Comparison of ENCODE assay signal across 9 mouse cellular contexts in the genomic region with DNA sequence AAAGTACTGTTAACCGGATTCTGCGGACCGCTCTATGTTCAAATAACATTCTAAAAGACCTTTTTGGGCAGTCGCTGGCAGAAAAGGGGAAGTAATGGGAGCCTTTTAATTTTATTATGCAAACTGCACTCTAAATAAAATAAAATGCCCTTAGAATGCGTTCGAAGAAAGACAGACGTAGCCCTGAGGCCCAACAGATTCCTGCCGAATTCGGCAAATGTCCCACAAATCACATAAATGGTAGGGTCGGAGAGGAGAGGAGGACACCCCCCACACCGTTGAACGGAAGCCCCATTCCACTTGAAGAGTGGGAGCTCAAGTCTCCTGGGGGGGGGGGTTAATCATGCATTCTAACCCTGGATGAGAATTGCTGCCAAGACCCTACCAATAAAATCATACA. TPM values are rescaled to one million over a fixed set of nuclear protein-coding genes. Genes with fewer than 3 reads are reported as not detected.
A peak's percentile ranks its signal among the peaks of the same experiment; 100 is the strongest.
DNase-seq lines count a peak whose midpoint lies in the region; ATAC-seq lines count a peak whose summit lies in the region.
"Had no signal": no experiment of that assay in that cellular context is flagged by ENCODE, and none has a peak within 500 bp of the region (broad histone marks: within the 10 kb centered on the region; RNA-seq: fewer than 3 reads in every experiment).

No protein-coding gene starts in this region.

- H3K27ac ChIP-seq in kidney, embryonic 14.5 days (ENCODE audit: low read depth, low read length): peak overlapping the region; percentile 78; the same call in 1 of the 2 replicates
- H3K27ac ChIP-seq in embryonic facial prominence, embryonic 13.5 days: peak overlapping the region; percentile 89
- H3K27ac ChIP-seq in hindbrain, embryonic 15.5 days (replicated peaks): peak overlapping the region; percentile 97

- peak overlapping the region; percentile 56 for H3K9ac ChIP-seq in kidney, embryonic 14.5 days (ENCODE audit: low read depth, low read length)
- H3K9ac ChIP-seq in embryonic facial prominence, embryonic 13.5 days: peak overlapping the region; percentile 79
- peak overlapping the region; percentile 77 for H3K9ac ChIP-seq in hindbrain, embryonic 15.5 days

- DNase-seq in kidney, postnatal 25 days: no peak
- DNase-seq in neural tube, embryonic 10.5 days (ENCODE audit: extremely low spot score, low spot score): peak; percentile 28
- no peak for DNase-seq in T-cell, adult 2 months (ENCODE audit: low spot score)
- DNase-seq in urinary bladder, postnatal 36 days (ENCODE audit: low spot score in 2 of 2): no peak
- DNase-seq in cerebellum, adult 9-10 months: no peak

- H3K4me1 ChIP-seq in kidney, embryonic 14.5 days (ENCODE audit: control insufficient read depth, insufficient read depth, low read length): peaks cover 8% of the 10 kb centered on the region; the same call in 1 of the 2 replicates
- H3K4me1 ChIP-seq in embryonic facial prominence, embryonic 13.5 days: peaks cover 32% of the 10 kb centered on the region
- H3K4me1 ChIP-seq in hindbrain, embryonic 15.5 days (replicated peaks): peaks cover 49% of the 10 kb centered on the region

- H3K9me3 ChIP-seq in kidney, embryonic 14.5 days (ENCODE audit: control insufficient read depth, low read length): no peaks in the 10 kb centered on the region
- no peaks in the 10 kb centered on the region for H3K9me3 ChIP-seq in embryonic facial prominence, embryonic 13.5 days
- H3K9me3 ChIP-seq in hindbrain, embryonic 15.5 days: no peaks in the 10 kb centered on the region

- H3K4me2 ChIP-seq in kidney, embryonic 14.5 days (replicated peaks; ENCODE audit: low read depth, low read length): peak overlapping the region; percentile 47
- H3K4me2 ChIP-seq in embryonic facial prominence, embryonic 13.5 days: peak overlapping the region; percentile 88
- peak overlapping the region; percentile 97 for H3K4me2 ChIP-seq in hindbrain, embryonic 15.5 days

- no peaks in the 10 kb centered on the region for H3K36me3 ChIP-seq in kidney, embryonic 14.5 days (ENCODE audit: control insufficient read depth, insufficient read depth, low read length)
- no peaks in the 10 kb centered on the region for H3K36me3 ChIP-seq in embryonic facial prominence, embryonic 13.5 days
- H3K36me3 ChIP-seq in hindbrain, embryonic 15.5 days: no peaks in the 10 kb centered on the region

- no peak for ATAC-seq in kidney, embryonic 14.5 days (ENCODE audit: low FRiP score, low TSS enrichment)
- ATAC-seq in embryonic facial prominence, embryonic 13.5 days (ENCODE audit: insufficient number of reproducible peaks, insufficient read depth, low FRiP score, low TSS enrichment, low read depth): no peak
- ATAC-seq in hindbrain, embryonic 15.5 days (ENCODE audit: low FRiP score, low read depth): no peak

- H3K27me3 ChIP-seq in kidney, embryonic 14.5 days (ENCODE audit: control insufficient read depth, insufficient read depth, low read length): peaks cover 93% of the 10 kb centered on the region
- peaks cover 93% of the 10 kb centered on the region for H3K27me3 ChIP-seq in embryonic facial prominence, embryonic 13.5 days
- no peaks in the 10 kb centered on the region for H3K27me3 ChIP-seq in hindbrain, embryonic 15.5 days

- H3K4me3 ChIP-seq in kidney, embryonic 14.5 days (ENCODE audit: low read length): peak overlapping the region; percentile 40
- peak overlapping the region; percentile 50 for H3K4me3 ChIP-seq in embryonic facial prominence, embryonic 13.5 days
- H3K4me3 ChIP-seq in hindbrain, embryonic 15.5 days: peak overlapping the region; percentile 61
- H3K4me3 ChIP-seq: megakaryocyte, embryonic 14.5 days had no signal

- under 1% methylated on average over 12 of the region's 12 CpGs for WGBS in kidney, embryonic 14.5 days
- 2% methylated on average over 12 of the region's 12 CpGs for WGBS in embryonic facial prominence, embryonic 13.5 days
- 1% methylated on average over 12 of the region's 12 CpGs for WGBS in hindbrain, embryonic 15.5 days

RNA-seq across cellular contexts. Expression of a gene that starts 8.3 kb away (rescaled TPM):
- 8.5 and 8.8 TPM in 2 replicates for polyA plus RNA-seq in kidney, embryonic 14.5 days (2014; fragmentation: Nextera tagmentation; extraction: Ambion mirVana)
- polyA plus RNA-seq in embryonic facial prominence, embryonic 13.5 days (2015; fragmentation: Nextera tagmentation; extraction: Ambion mirVana): 11.4 and 13.4 TPM in 2 replicates
- polyA plus RNA-seq in hindbrain, embryonic 15.5 days (2015; fragmentation: Nextera tagmentation; extraction: Ambion mirVana): 11.0 and 16.4 TPM in 2 replicates

Comparison
In these comparisons a context has a peak if more than half of its experiments do, and no peak if none do; other contexts are left out.
1. H3K4me2 ChIP-seq: peak in every context shown above with its lines; median percentile 97 in hindbrain, embryonic 15.5 days; 88 in embryonic facial prominence, embryonic 13.5 days; 47 in kidney, embryonic 14.5 days.